Mouse (Mus musculus) c-Kit-positive CD71-positive TER-119-positive erythroid progenitor cells, embryonic 14.5 days (primary cell): ENCODE data around the gene Nlrp3.
"Not testable (repeated sequence)": the region's sequence is repeated elsewhere in the genome, so short reads cannot be mapped to it uniquely, and the experiment has no call there.

Experiments
- DNase-seq: peaks from one replicate; pipeline ENCODE4 v3.0.0-alpha.2; 2013; ENCODE audit warnings: low spot score

Gene Nlrp3

DNA sequence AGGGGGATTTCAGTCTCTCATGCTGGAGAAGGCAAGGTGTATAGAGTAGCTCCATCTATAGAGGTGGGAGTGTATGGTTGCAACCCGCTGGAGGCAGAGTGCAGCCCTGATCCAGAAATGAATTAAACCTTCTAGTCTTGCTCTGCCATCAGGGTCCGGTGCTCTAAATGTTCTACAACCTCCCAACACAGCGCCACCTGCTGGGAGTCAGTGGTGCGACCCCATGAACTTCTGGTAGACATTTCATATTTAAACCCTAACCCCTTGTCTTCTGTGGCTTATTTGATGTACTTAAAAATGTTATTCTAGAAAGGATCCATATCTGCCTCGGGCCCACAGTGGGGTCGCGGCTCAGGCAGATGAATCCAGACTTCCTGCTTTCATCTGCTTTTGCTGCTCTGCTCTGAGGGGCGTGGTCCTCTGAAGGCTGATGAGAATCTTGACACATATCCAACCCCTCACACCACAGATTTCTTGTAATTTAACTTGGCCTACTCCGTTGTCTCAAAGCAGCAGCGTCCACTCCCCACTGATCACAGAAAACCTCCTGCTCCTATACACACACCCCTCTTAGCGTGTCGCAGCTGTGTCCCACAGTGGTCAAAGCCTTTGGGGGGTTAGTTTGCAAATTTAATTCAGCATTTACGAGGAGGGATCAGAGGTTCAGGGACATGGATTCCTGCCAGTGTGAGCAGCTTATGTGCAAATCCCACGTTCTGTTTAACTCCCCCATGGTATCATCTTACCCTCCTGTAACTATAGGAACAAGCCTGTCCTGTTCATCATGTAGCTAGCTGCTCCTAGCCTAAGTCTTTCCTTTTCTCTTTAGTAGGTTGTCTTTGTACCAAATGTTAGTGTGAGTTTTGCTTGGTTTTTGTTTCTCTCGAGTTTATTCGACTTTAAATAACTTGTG is 3.9 kb upstream of the Nlrp3 start:
- DNase-seq, result peak; percentile 14

DNA sequence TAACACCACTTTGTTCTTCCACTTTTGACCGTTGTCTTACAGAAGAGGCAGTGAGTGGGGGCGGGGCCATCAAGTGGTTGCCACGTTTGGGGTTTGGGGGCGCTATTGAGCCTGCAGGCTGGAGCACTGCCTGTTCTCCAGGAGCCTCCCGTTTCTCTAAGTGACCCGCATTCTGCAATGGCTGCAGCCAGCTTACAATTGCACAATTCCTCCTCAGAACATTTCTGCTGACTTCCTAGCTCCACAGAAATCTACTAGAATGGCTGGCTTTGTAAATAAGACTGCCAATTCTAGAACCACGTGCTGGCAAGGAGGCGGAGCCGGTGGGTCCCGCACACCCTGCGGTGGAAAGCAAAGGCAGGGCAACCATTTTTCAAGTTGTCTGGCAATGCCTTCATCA is 3.0 kb upstream of the Nlrp3 start:
- no peak for DNase-seq

- DNase-seq, result no peak
Observed at GRCm38 (mm10) chr11:59540123-59540522, 1.2 kb upstream of the Nlrp3 start.

DNA sequence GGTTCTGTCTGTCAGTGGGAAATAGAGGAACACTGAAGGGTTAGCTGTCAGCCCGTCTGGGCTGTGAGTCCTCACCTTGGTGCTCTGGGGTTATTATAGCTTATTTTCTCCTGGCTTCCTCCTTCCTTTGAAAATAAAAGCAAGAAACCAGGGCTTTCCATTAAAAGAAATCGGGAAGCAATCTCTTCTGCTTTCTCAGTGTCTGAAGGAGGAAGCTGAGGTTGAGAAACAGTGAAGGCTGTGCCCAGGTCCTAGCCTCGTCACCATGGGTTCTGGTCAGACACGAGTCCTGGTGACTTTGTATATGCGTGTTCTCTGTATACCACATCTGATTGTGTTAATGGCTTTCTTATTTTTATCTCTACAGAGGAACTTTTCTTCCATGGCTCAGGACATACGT is 1.1 kb downstream of the Nlrp3 start:
- DNase-seq, result no peak

DNA sequence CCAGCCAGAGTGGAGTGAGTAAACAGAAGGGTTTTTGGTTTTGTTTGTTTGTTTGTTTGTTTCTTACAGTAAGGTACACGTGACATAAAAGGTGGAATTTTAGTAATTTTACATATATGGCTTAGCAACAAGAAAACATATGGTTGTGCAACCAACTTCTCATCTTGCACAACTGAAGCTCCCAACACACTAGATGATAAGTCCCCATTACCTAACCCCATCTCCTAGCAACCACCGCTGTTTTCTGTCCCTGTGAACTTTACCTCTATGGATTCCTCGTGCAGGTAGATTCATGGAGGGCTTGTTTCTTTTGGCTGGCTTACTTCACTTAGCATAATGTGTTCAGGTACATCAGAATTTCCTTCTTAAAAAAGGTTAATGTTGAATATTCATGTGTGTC is 2.0 kb downstream of the Nlrp3 start:
- no peak for DNase-seq

- no peak for DNase-seq
Observed at GRCm38 (mm10) chr11:59544005-59544404, 2.6 kb downstream of the Nlrp3 start.

GRCm38 (mm10) chr11:59554127-59554526 is 12.8 kb downstream of the Nlrp3 start:
- DNase-seq, result no peak

DNA sequence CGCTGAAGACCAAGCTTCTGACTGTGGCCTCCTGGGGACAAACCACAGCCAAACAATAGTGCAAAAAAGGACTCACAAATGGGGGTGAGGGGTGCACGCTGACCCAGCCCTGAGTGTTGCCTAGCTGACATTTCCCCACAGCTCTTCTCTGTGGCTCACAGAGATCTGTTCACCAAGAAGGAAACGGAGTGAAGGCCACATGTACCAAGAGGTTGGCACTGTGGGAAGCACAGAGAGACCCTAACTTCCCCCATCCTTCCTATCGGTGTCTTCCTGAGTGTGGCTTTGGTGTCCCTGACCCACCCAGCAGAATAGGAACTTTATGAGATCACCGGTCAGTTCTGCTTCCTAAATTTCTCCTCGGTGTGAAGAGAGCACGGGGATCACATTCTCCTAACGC is 13.2 kb downstream of the Nlrp3 start:
- DNase-seq, result no peak

GRCm38 (mm10) chr11:59560906-59561305 is 19.5 kb downstream of the Nlrp3 start:
- DNase-seq, result no peak

DNA sequence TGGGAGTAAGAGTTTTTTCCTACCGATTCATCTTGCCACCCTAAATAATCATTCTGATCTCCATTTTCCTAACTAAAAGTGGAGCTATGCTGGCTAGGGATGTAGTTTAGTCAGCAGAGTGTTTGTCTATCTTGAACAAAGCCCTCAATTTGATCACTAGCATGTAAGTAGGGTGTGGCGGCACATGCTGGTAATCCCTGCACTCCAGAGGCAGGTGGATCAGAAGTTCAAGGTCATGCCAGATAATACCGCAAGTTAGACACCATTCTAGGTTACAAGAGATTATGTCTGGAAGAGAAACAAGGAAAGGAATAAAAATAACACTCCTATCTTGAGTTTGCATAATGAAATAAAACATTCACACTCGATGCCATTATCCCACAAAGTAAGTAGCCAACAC is 21.0 kb downstream of the Nlrp3 start:
- DNase-seq, result no peak

- DNase-seq, result no peak
Observed at GRCm38 (mm10) chr11:59562837-59563236, 21.5 kb downstream of the Nlrp3 start.

DNA sequence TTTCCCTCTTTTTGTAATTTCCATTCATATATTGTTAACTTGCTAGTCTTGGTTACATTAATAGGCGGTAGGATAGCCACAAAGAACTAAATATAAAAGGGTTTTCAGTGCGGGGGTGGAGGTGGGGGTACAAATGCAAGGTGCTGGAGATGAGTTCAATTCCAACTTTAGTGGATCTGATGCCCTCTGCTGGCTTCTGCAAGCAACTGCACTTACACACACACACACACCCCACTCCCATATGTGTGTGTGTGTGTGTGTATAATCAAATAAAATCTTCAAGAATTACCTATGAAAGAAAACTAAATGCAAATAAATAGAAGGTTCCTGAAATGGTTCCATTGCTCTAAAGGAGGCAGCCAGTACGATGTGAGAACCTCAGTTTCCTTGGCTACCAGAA is 27.9 kb downstream of the Nlrp3 start:
- no peak for DNase-seq

GRCm38 (mm10) chr11:59575726-59576125 is 34.4 kb downstream of the Nlrp3 start:
- no peak for DNase-seq

GRCm38 (mm10) chr11:59576135-59576534 is 34.8 kb downstream of the Nlrp3 start, which contains the start of gene Olfr222:
Gene Olfr222 (minus strand): TSS chr11:59576235.
- DNase-seq, result not testable (repeated sequence)

GRCm38 (mm10) chr11:59584539-59584938 is 43.2 kb downstream of the Nlrp3 start:
- DNase-seq, result peak; percentile 9

- no peak for DNase-seq
Observed at GRCm38 (mm10) chr11:59589496-59589895, 48.1 kb downstream of the Nlrp3 start.

DNA sequence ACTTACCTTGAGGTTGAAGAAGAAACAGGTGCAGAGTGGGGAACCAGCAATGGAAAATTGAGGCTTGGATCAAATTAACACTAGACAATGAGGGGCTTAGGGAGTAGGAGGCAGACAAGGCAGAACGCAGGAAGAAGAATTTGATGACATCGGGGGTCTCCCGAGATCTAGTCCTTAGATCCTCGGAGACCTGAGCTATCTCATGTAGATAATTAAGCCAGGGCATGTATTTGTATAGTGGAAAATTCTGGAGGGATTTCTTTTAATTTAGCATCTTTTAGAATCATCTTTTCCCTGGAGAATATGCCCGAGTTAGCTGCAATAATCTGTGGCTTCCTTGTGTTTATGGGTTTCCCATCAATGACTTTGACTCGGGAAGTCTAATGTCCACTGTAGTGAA is 51.8 kb downstream of the Nlrp3 start, which contains the start of gene Olfr223:
Gene Olfr223, minus strand, starts transcription at position 101 of the 400 bp plus-strand sequence.
- DNase-seq, result no peak

GRCm38 (mm10) chr11:59596091-59596490 is 54.7 kb downstream of the Nlrp3 start:
- DNase-seq, result no peak

DNA sequence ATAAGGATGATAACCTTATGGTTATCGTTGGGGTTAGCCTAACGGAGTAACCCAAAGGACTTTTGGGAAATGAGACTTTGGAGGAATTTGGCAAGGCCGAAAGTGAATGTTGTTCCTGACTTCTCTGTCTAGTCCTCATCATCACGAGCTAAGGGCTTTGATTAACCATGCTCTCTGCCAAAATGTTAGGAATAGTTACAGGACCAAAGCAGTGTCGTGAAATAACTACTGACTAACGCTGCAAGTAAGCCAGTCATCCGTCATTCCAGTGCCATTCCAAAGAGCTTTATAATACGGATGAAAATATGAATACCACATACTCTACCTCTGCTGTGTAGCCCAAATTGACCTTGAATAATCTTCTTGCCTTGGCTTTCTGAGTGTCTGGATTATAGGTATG is 55.6 kb downstream of the Nlrp3 start:
- DNase-seq, result no peak

GRCm38 (mm10) chr11:59599211-59599610 is 57.8 kb downstream of the Nlrp3 start:
- DNase-seq, result no peak

DNA sequence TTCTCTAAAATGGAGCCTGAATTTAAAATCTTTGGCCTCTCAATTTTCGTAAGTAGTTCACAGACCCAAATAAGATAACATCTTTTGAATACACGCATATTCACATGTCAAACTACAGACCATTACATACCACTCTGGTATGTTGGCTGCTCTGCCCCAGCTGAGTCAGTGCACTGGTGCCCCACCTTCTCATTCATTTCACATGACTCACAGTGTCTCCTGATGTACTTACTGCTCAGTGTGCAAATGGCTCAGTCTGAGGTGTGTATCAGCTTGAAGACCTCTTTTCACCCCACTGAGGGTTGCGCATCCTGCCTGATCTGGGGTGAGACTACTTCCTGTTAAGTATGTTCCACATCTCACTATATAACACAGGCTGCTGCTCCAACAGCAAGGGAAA is 59.5 kb downstream of the Nlrp3 start:
- DNase-seq, result no peak

GRCm38 (mm10) chr11:59602287-59602686 is 60.9 kb downstream of the Nlrp3 start:
- DNase-seq, result no peak

DNA sequence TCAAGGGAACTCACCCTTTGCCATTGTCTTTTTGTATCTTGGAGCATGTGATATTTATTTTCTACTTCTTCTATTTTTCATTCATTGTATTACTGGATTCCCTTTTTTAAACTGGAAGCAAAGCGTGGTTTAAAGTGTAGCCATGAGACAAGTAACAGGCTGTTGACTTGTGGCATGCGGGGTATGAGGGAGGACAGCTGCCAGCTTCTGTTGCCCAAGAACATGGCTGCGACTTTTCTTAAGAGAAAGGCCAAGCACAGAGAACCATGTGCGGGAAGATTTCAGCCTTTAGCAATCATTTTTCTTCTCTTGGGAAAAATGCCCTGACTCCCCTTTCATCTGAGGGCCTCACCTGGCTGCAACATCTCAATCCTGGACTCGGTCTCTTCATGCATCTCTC is 70.3 kb downstream of the Nlrp3 start:
- DNase-seq, result no peak

DNA sequence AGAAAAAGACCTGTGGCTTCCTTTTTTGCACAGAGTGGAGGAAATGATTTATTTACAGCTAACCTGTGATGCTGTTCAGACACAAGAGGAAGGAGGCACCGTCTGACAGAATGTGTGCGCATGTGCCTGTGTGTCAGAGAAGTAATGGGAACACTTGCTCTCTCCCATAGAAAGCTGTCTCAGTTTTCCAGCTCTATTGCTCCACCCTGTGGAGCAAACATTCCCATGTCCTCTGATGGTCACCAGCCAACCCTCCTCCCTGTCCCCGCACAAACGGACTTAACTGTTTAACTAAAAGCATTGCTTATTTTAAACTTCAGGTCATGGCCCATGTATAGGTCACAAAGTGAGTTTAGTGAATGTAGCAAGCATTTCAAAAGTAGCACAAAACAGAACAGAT is 72.8 kb downstream of the Nlrp3 start:
- no peak for DNase-seq
